Mouse (Mus musculus): ENCODE measurements around the gene Nppb. TPM values are rescaled to one million over a fixed set of nuclear protein-coding genes. Genes with fewer than 3 reads are reported as not detected.

Nppb gene
- 276 and 282 TPM in 2 replicates for polyA plus RNA-seq (2016; fragmentation: Nextera tagmentation; extraction: Ambion mirVana)

GRCm38 (mm10) chr4:147985205-147986132, at the start of gene Nppb:
Gene Nppb, plus strand, starts transcription at chr4:147985788.
- peak within 1 kb of the TSS; percentile 62 for H3K4me2 ChIP-seq
- H3K4me3 ChIP-seq, result peak within 1 kb of the TSS; percentile 50
- H3K9ac ChIP-seq, result peak within 1 kb of the TSS; percentile 72
- 10% methylated on average over 20 of the region's 20 CpGs for WGBS
- ATAC-seq (ENCODE audit: insufficient number of reproducible peaks, low FRiP score), result peak; percentile 83
- H3K27ac ChIP-seq (ENCODE audit: poor library complexity, severe bottlenecking), result peak within 1 kb of the TSS; percentile 85
- H3K9me3 ChIP-seq (replicated peaks), result no peaks in the 10 kb centered on the region
- peaks cover 8% of the 10 kb centered on the region; the same call in 1 of the 2 replicates for H3K27me3 ChIP-seq (replicated peaks)
- H3K36me3 ChIP-seq, result no peaks in the 10 kb centered on the region
- H3K4me1 ChIP-seq (replicated peaks), result peaks cover 13% of the 10 kb centered on the region

GRCm38 (mm10) chr4:147935904-147936303, 49.7 kb upstream of the Nppb start:
- 17% methylated on average over 9 of the region's 9 CpGs for WGBS

GRCm38 (mm10) chr4:147936331-147936954, 49.1 kb upstream of the Nppb start, which contains the start of gene Plod1:
Gene Plod1, minus strand, starts transcription at chr4:147936767.
- H3K27me3 ChIP-seq (replicated peaks), result no peaks in the 10 kb centered on the region
- H3K36me3 ChIP-seq, result peaks cover 4% of the 10 kb centered on the region; the same call in 1 of the 2 replicates
- H3K27ac ChIP-seq (ENCODE audit: poor library complexity, severe bottlenecking), result peak within 1 kb of the TSS; percentile 86
- no peaks in the 10 kb centered on the region for H3K9me3 ChIP-seq (replicated peaks)
- ATAC-seq (ENCODE audit: insufficient number of reproducible peaks, low FRiP score), result peak; percentile 72
- H3K4me1 ChIP-seq (replicated peaks), result peaks cover 45% of the 10 kb centered on the region
- peak within 1 kb of the TSS; percentile 90 for H3K9ac ChIP-seq
- peak within 1 kb of the TSS; percentile 83 for H3K4me3 ChIP-seq
- H3K4me2 ChIP-seq, result peak within 1 kb of the TSS; percentile 88
- WGBS, result 0% methylated on average over 51 of the region's 51 CpGs

More at GRCm38 (mm10) chr4:147935904-147936303, 49.7 kb upstream of the Nppb start:
- Histone ChIP-seq H3K9ac (peak overlapping the region; percentile 90), H3K36me3 (peaks cover 9% of the 10 kb centered on the region), H3K27ac (ENCODE audit: poor library complexity, severe bottlenecking) (peak overlapping the region; percentile 86; the same call in 1 of the 2 replicates), H3K4me2 (peak overlapping the region; percentile 88), H3K4me1 (replicated peaks) (peaks cover 44% of the 10 kb centered on the region), H3K4me3 (peak overlapping the region; percentile 83), H3K27me3 (replicated peaks) (no peaks in the 10 kb centered on the region), H3K9me3 (replicated peaks) (no peaks in the 10 kb centered on the region)
- ATAC-seq (ENCODE audit: insufficient number of reproducible peaks, low FRiP score), result no peak

- 33% methylated on average over 3 of the region's 3 CpGs for WGBS
- no peak for ATAC-seq (ENCODE audit: insufficient number of reproducible peaks, low FRiP score)
- Histone ChIP-seq H3K4me3 (peak overlapping the region; percentile 83), H3K27ac (ENCODE audit: poor library complexity, severe bottlenecking) (no peak overlapping the region), H3K9ac (peak overlapping the region; percentile 90), H3K36me3 (peaks cover 3% of the 10 kb centered on the region; the same call in 1 of the 2 replicates), H3K9me3 (replicated peaks) (no peaks in the 10 kb centered on the region), H3K4me2 (peak overlapping the region; percentile 88), H3K4me1 (replicated peaks) (peaks cover 51% of the 10 kb centered on the region), H3K27me3 (replicated peaks) (no peaks in the 10 kb centered on the region)
Measured at GRCm38 (mm10) chr4:147937021-147937420, 48.6 kb upstream of the Nppb start.

- H3K4me2 ChIP-seq, result no peak overlapping the region
Measured at GRCm38 (mm10) chr4:147937486-147937885, 48.1 kb upstream of the Nppb start.

GRCm38 (mm10) chr4:147938148-147939096, 47.2 kb upstream of the Nppb start:
- peaks cover 60% of the 10 kb centered on the region for H3K4me1 ChIP-seq (replicated peaks)
- no peaks in the 10 kb centered on the region for H3K27me3 ChIP-seq (replicated peaks)
- peaks cover 6% of the 10 kb centered on the region; the same call in 1 of the 2 replicates for H3K36me3 ChIP-seq
- no peak overlapping the region for H3K4me2 ChIP-seq
- H3K9me3 ChIP-seq (replicated peaks), result no peaks in the 10 kb centered on the region
- ATAC-seq (ENCODE audit: insufficient number of reproducible peaks, low FRiP score), result no peak
- 63% methylated on average over 14 of the region's 14 CpGs for WGBS
- H3K9ac ChIP-seq, result no peak overlapping the region
- H3K4me3 ChIP-seq, result no peak overlapping the region
- H3K27ac ChIP-seq (ENCODE audit: poor library complexity, severe bottlenecking), result no peak overlapping the region

More at GRCm38 (mm10) chr4:147937486-147937885, 48.1 kb upstream of the Nppb start:
- H3K36me3 ChIP-seq, result peaks cover 4% of the 10 kb centered on the region; the same call in 1 of the 2 replicates
- H3K4me3 ChIP-seq, result no peak overlapping the region
- 45% methylated on average over 5 of the region's 5 CpGs for WGBS
- no peak overlapping the region for H3K9ac ChIP-seq
- H3K4me1 ChIP-seq (replicated peaks), result peaks cover 54% of the 10 kb centered on the region
- H3K27ac ChIP-seq (ENCODE audit: poor library complexity, severe bottlenecking), result no peak overlapping the region
- H3K27me3 ChIP-seq (replicated peaks), result no peaks in the 10 kb centered on the region
- no peak for ATAC-seq (ENCODE audit: insufficient number of reproducible peaks, low FRiP score)
- H3K9me3 ChIP-seq (replicated peaks), result no peaks in the 10 kb centered on the region

- Histone ChIP-seq H3K9me3 (replicated peaks) (no peaks in the 10 kb centered on the region), H3K4me2 (peak overlapping the region; percentile 97), H3K27ac (ENCODE audit: poor library complexity, severe bottlenecking) (peak overlapping the region; percentile 40), H3K27me3 (replicated peaks) (no peaks in the 10 kb centered on the region), H3K36me3 (peaks cover 23% of the 10 kb centered on the region), H3K4me1 (replicated peaks) (peaks cover 49% of the 10 kb centered on the region), H3K4me3 (0 out of 2 replicates have a peak overlapping the region, but pooled peaks have one; percentile 84), H3K9ac (0 out of 2 replicates have a peak overlapping the region, but pooled peaks have one; percentile 92)
- no peak for ATAC-seq (ENCODE audit: insufficient number of reproducible peaks, low FRiP score)
- 57% methylated on average over 9 of the region's 9 CpGs for WGBS
Measured at GRCm38 (mm10) chr4:147940111-147940510, 45.5 kb upstream of the Nppb start.

GRCm38 (mm10) chr4:147940576-147941044, 45.0 kb upstream of the Nppb start, which contains the start of gene 2510039O18Rik:
Gene 2510039O18Rik, plus strand, starts transcription at chr4:147940895.
- peak within 1 kb of the TSS; percentile 92 for H3K9ac ChIP-seq
- peak; percentile 75 for ATAC-seq (ENCODE audit: insufficient number of reproducible peaks, low FRiP score)
- H3K4me1 ChIP-seq (replicated peaks), result peaks cover 49% of the 10 kb centered on the region
- peak within 1 kb of the TSS; percentile 60 for H3K27ac ChIP-seq (ENCODE audit: poor library complexity, severe bottlenecking)
- H3K4me3 ChIP-seq, result peak within 1 kb of the TSS; percentile 84
- H3K27me3 ChIP-seq (replicated peaks), result no peaks in the 10 kb centered on the region
- H3K36me3 ChIP-seq, result peaks cover 28% of the 10 kb centered on the region
- no peaks in the 10 kb centered on the region for H3K9me3 ChIP-seq (replicated peaks)
- WGBS, result under 1% methylated on average over 31 of the region's 35 CpGs
- peak within 1 kb of the TSS; percentile 97 for H3K4me2 ChIP-seq

- H3K9me3 ChIP-seq (replicated peaks), result no peaks in the 10 kb centered on the region
- peaks cover 35% of the 10 kb centered on the region for H3K36me3 ChIP-seq
- peaks cover 45% of the 10 kb centered on the region for H3K4me1 ChIP-seq (replicated peaks)
- H3K9ac ChIP-seq, result peak overlapping the region; percentile 92
- WGBS, result 6% methylated on average over 82 of the region's 88 CpGs
- peak overlapping the region; percentile 97 for H3K4me2 ChIP-seq
- H3K27ac ChIP-seq (ENCODE audit: poor library complexity, severe bottlenecking), result peak overlapping the region; percentile 60; the same call in 1 of the 2 replicates
- peak; percentile 63 for ATAC-seq (ENCODE audit: insufficient number of reproducible peaks, low FRiP score)
- peak overlapping the region; percentile 84 for H3K4me3 ChIP-seq
- no peaks in the 10 kb centered on the region for H3K27me3 ChIP-seq (replicated peaks)
Measured at GRCm38 (mm10) chr4:147941045-147942020, 44.3 kb upstream of the Nppb start.
